Mouse (Mus musculus) kidney, postnatal 14 days (tissue): ENCODE results near the gene 4930558K02Rik.

Source experiments
- DNase-seq: peaks from one replicate; pipeline ENCODE4 v3.0.0; 2022; ENCODE audit warnings: mixed read lengths

The 4930558K02Rik gene

GRCm38 (mm10) chr1:161942082-161942481 is 37.4 kb downstream of the 4930558K02Rik start:
- DNase-seq = no peak

DNA sequence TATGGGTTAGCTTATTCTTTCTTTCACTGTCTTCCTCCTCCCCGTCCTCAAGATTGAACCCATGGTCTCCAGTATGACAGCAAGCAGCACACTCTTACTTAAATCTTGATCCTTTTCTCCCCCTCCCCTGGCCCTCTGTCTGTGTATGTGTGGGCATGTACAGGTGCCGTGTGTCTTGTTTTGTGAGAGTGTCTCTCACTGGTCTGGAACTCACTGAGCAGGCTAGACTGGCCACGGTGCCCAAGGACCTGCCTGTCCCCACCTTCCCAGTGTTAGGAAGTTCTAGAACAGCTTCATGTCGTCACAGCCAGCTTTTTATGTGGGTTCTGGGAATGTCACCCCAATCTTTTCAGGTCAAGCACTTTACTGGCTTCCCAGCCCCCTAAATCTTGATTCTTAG is 47.1 kb downstream of the 4930558K02Rik start:
- DNase-seq = no peak

DNA sequence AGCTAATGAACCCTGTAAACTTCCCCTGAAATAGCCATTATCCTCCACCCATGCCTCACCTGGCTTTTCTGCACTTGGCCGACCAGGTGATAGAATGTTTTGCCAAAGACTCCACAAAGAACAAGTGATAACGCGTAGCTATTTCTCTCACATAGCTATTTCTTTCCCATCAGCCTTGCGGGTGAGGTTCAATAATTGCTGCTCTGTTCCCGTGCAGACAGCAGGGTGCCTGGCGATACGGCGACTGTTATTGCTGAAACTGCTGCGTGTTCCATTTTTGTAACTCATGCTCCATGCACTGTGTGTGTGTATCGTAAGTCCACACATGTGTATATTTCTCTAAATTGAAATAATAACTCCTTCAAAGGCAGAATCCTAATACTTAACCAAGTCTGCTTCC is 47.6 kb downstream of the 4930558K02Rik start:
- DNase-seq = no peak

DNA sequence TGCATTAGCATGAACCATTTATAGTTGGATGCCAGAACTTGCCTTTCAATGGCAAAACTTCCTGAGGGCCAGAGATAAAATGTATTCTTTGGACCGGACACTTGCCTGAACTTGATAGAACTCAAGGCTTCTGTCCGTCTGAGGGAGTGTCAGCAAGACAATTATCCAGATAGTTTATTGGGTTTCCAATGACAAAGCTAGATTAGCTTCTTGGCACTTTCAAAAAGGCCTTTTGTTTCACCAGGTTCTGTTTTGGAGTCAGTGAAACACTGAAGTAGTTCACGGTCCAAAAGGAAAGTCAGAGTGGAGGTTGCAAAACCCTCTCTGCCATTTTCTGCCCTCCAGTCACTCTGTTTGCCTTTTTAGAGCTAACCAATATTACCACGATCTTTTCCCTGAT is 48.1 kb downstream of the 4930558K02Rik start:
- DNase-seq = no peak

DNA sequence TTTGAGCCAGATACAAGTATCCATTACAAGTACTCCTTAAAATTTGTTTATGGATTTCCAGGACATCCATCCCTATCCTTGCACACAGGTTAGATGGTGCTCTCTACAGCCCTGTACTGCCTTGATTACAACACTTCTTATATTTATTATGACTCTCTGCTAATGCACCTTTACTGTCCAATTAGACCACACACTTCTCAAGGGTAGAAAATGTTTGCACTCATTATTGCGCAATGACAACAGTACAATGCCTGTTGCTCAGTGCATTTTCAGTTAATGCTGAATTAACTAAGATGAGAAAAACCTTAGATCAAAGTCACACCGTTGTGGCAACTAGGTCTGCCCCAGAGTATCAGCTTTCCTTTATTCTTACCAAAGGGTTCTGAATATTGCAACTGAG is 51.5 kb downstream of the 4930558K02Rik start:
- DNase-seq = no peak

GRCm38 (mm10) chr1:161925281-161925805 is 54.1 kb downstream of the 4930558K02Rik start:
- no peak for DNase-seq

DNA sequence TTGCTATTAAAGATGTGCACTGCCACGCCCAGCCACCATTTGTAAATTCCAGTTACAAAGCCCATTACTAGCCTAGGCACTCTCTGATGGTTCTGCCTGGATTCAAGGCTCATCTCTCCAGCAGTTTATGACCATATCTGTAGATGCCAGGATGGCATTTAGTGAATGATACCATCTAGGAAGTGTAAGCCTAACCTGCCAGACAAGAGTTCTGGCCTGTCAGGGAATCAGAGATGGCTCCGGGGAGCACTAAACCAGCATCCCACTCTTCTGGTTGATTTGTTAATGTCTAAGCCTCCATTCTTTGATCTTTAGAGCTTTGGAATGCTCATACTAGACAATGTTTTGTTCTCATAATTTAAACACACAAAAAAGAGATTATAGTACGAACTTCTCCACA is 55.1 kb downstream of the 4930558K02Rik start:
- no peak for DNase-seq

DNA sequence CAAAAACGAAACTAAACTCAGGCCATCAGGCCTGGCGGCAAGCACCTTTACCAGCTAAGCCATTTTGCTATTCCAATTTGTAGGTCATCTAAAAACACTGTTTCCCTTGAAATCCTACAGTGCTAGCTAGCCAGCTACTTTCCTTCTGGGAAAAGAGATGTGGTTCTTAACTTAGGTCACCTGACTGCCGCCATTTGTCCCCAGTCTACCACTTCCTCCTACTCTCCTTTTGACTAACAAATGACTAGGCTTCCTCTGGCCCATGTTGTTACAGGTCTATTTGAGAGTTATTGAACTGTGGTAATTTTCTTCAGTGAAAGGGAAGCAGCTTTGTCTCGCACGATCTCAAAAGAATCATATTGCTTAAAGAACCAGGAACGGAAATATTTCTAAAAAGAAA is 57.5 kb downstream of the 4930558K02Rik start:
- DNase-seq = no peak

DNA sequence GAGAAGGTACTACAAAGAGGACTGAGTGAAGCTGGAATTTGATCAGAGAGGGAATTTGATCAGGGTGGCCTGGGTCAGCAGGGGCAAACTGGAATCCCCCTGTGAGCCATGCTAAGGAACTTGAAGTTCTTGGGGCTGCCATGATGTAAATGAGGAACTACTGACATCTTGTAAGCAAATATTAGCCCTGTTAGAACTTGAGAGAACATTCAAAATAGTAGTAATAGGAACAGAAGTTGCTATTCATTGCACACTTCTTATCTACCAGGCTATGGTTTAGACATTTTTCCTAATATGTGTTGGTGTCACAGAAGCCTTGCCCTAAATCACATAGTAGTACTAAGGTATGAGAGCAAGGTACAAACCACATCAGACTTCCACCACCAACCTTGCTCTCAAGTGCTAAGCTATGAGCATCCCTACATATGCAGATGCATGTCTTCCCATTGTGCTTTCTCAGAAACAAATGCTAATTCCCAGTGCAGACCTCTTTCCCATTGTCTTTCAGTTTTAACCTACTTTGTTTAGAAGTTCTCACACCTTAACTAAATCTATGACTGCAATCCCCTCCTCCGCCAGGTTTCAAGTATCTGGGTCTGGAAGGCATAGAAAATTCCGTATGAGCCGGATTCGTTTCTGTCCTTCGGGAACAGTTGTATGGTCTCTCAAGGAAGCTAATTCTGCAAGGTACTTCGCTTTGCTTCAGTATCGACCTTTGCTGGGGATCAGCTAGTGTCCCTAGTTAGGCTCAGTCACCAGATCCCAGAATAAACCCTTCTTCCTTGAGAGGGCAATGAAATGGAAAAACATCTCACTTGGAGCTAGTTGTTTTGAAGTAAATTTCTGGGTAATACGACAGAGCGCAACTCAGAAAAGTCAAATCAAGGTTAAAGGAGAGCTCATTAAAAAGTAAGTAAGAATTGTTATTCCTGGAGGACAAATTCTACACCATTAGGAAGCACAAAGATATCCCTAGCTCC is 58.7 kb downstream of the 4930558K02Rik start:
- no peak for DNase-seq

GRCm38 (mm10) chr1:161919594-161919993 is 59.8 kb downstream of the 4930558K02Rik start:
- DNase-seq = no peak

- DNase-seq = no peak
These were observed 60.6 kb downstream of the 4930558K02Rik start for GRCm38 (mm10) chr1:161918682-161919372.

DNA sequence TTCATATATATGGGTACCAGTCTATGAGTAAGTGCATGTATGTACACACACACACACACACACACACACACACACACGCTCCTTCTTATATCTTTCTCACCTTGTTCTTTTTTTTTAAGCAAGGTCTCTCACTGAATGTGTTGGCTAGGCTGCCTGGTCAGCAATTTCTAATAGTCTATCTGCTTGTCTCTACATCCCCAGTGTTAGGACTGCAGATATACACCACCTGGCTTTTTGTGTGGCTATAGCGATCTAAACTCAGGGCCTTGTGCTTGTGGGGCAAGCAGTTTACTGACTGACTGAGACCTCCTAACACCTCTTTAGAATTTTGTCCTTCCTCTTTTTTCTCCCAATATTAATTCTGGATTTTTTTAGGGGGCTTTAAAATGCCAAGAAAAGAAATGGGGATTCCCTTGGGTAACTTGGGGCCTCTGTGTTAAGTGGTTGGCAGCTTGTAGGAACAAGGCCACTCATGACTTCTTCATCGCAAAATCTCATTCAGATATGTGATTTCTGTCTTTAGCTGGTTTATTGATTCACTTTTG is 61.4 kb downstream of the 4930558K02Rik start:
- DNase-seq = no peak

- DNase-seq = no peak
These were observed 63.4 kb downstream of the 4930558K02Rik start for GRCm38 (mm10) chr1:161916036-161916435.

DNA sequence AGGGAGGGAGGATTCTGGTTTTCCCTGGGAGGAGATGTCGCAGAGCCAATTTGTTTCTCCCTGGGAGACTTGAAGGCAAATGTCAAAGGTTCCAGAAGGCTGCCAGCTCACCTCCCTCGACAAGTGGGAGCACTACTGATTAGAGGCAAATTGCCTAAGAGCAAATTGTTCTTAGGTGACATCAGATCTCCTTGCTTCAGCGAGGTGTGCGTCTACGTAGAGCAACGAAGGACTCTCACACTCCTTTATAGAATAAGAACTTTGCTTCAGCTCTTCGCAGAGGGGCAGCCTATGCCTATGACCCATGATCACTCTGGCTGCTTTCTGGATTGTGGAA is 65.8 kb downstream of the 4930558K02Rik start:
- no peak for DNase-seq

DNA sequence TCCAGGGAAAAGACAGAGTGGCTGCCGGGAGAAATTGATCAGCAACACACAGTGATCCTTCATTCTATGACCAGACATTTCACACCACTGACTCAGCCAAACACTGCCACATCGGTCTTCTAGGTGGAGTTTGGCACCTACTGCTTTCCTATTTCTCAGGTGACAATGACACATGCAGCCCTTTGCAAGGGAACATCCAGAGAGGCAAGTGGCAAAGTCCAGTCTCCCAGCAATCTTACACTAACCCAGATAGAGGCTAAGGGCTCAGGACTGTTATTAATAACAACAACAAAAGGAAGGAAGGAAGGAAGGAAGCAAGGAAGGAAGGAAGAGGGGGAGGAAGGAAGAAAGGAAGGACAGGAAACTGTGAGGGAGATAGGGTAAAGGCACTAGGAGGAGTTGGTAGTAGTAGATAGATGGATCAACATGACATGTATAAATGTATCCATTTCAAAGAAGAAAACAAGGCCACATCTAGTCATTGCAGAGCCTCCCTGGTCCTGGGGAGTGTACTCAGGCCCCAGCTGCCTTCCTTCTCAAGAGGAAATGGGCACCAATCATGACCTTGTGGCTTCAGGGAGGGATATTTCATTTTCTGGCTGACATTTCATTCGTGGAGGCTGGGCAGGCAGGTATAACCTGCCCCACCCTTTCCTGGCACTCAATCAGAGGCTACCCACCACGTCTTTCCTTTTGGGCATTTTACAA is 66.3 kb downstream of the 4930558K02Rik start:
- no peak for DNase-seq

DNA sequence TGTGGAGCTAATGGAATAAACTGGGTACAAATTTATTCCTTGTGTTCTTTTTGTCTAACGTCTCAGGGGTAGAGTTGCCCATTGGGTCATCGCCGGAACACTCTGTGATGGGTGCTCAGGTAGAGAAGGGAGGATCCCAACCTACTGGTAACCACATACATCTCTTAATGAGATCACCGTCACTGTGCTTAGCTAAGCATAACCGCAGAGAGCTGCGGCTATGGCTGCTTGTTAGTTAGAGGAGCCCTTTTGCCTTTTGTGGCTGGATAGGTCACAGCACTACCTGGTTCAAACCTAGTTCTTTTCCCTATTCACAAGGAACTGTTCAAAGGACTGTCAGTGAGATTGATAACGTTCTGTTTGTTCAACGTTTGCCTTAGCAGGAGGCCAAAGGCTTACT is 70.4 kb downstream of the 4930558K02Rik start:
- no peak for DNase-seq

DNA sequence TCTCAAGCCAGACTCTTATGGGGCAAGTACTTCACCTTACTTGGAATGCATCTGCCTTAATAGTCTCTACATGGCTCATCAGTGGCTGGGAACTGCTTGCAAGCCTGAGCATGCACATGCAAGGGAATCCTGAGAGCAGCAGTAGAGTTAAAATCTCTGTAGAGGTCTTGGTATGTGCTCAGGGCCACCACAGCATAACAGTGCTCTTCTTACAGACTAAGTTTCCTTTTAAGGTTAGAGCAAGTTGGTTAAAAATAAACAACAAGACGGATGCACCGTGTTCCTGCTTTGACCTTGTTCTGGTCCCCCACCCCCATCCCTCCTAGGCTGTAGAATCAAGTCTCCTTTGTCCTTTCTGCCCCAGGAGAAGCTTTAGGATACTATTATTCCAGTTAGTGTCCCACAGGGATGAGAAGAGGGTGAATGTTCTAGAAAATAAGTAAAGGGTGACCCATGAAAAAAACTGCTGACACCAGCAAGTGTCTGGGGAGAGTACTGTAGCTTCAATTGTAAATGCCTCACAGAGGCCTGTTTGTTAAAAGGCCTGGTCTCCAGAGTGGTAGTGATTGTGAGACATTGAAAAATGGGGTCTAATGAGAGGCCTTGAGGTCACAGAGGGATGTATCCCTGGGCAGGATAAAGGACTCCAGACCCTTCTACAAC is 71.5 kb downstream of the 4930558K02Rik start:
- peak; percentile 24 for DNase-seq

DNA sequence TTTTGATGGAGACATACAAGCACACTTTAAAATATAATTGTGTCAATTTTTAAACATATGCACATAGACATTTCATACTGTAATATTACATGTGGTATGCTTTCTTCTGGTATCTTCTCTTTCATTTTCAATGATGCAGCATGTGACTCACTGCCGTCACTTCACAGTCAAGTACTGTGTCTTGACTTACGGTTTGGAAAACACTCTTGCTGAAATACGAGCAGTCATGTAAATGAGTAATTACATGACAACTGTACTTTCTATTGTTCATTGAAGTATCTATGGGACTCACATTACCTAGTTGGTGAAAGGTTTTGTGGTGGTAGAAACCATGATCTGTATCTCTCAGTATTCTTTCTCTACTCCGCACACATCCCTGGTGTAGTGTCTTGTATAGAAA is 72.3 kb downstream of the 4930558K02Rik start:
- DNase-seq = no peak

- DNase-seq = no peak
These were observed 76.6 kb downstream of the 4930558K02Rik start for GRCm38 (mm10) chr1:161902692-161903452.

GRCm38 (mm10) chr1:161900129-161900528 is 79.3 kb downstream of the 4930558K02Rik start:
- no peak for DNase-seq

- DNase-seq = no peak
These were observed 82.2 kb downstream of the 4930558K02Rik start for GRCm38 (mm10) chr1:161897235-161897634.

GRCm38 (mm10) chr1:161896130-161896529 is 83.3 kb downstream of the 4930558K02Rik start:
- DNase-seq = no peak
